Mouse (Mus musculus) heart, embryonic 14.5 days (tissue): Measurements from ENCODE around the gene Tnfrsf19. TPM values are rescaled to one million over a fixed set of nuclear protein-coding genes. Genes with fewer than 3 reads are reported as not detected.

Experiments
- ATAC-seq: fragments of 200-750 bp; cut with Nextera tagmentation; 2 replicates; pipeline ENCODE4 v1.8.0; 2017; ENCODE audit warnings: low read depth, moderate TSS enrichment; ENCODE audit not compliant: insufficient number of reproducible peaks, insufficient read depth, low FRiP score
- H3K27ac ChIP-seq, 2 experiments: fragments of 200-500 bp in 1 of 2; fragments of 300-500 bp in 1 of 2; sonication (generic) in 1 of 2; replicated peaks in 1 of 2; 2 replicates each; pipeline ENCODE4 v1.5.1; 2012 to 2014; ENCODE audit warnings: low read depth in 2 of 2, low read length in 2 of 2, control low read depth in 1 of 2, mild to moderate bottlenecking in 1 of 2, mixed read lengths in 1 of 2; ENCODE audit not compliant: control insufficient read depth in 1 of 2, insufficient read depth in 1 of 2
- H3K27me3 ChIP-seq: fragments of 300-500 bp; sonication (generic); 2 replicates; pipeline ENCODE4 v1.6.1; 2014; ENCODE audit warnings: mild to moderate bottlenecking, low read length, control low read depth; ENCODE audit not compliant: control insufficient read depth, insufficient read depth
- H3K36me3 ChIP-seq: fragments of 300-500 bp; sonication (generic); 2 replicates; pipeline ENCODE4 v1.6.1; 2014; ENCODE audit warnings: mild to moderate bottlenecking, control low read depth, low read length, mixed read lengths; ENCODE audit not compliant: control insufficient read depth, insufficient read depth
- H3K4me1 ChIP-seq, 2 experiments: fragments of 200-500 bp in 1 of 2; fragments of 300-500 bp in 1 of 2; sonication (generic) in 1 of 2; 2 replicates each; pipeline ENCODE4 v1.6.1; 2012 to 2014; ENCODE audit warnings: low read length in 2 of 2, control low read depth in 1 of 2, mixed read lengths in 1 of 2; ENCODE audit not compliant: control insufficient read depth in 2 of 2, insufficient read depth in 2 of 2
- H3K4me2 ChIP-seq: fragments of 300-500 bp; sonication (generic); 2 replicates; pipeline ENCODE4 v1.6.1; 2014; ENCODE audit warnings: mild to moderate bottlenecking, low read length
- H3K4me3 ChIP-seq, 2 experiments: fragments of 200-500 bp in 1 of 2; fragments of 300-500 bp in 1 of 2; sonication (generic) in 1 of 2; 2 replicates each; pipeline ENCODE4 v1.5.1; 2012 to 2014; ENCODE audit warnings: low read length in 2 of 2, mild to moderate bottlenecking in 2 of 2, control low read depth in 1 of 2, low read depth in 1 of 2, moderate library complexity in 1 of 2; ENCODE audit not compliant: control insufficient read depth in 1 of 2, insufficient read depth in 1 of 2
- H3K9ac ChIP-seq: fragments of 300-500 bp; sonication (generic); 2 replicates; pipeline ENCODE4 v1.6.1; 2014; ENCODE audit warnings: mild to moderate bottlenecking, low read length
- H3K9me3 ChIP-seq: fragments of 300-500 bp; sonication (generic); 2 replicates; pipeline ENCODE4 v1.6.1; 2016; ENCODE audit warnings: low read length, control low read depth; ENCODE audit not compliant: control insufficient read depth
- WGBS: fragments of 180-500 bp; shearing (Covaris S2); extraction: QIAGEN DNeasy Blood & Tissue Kit; methylation state at CpG from one replicate; pipeline ENCODE4 v1.1.7; 2014; 5-methylcytosine and 5-hydroxymethylcytosine counted together
- polyA plus RNA-seq: library from polyadenylated mRNA; unstranded; fragments of >200 nt; fragmentation: Nextera tagmentation; extraction: Ambion mirVana; gene quantifications from 2 replicates; pipeline ENCODE4 v1.2.1, GENCODE M21; 2014

The Tnfrsf19 gene
- 20.8 and 22.2 TPM in 2 replicates for polyA plus RNA-seq

GRCm38 (mm10) chr14:61046091-61046681 lies at the start of gene Tnfrsf19:
Tnfrsf19 (minus strand) TSS chr14:61046490.
- no peaks in the 10 kb centered on the region for H3K9me3 ChIP-seq
- peak within 1 kb of the TSS; percentile 77 for H3K4me2 ChIP-seq
- peak within 1 kb of the TSS; percentile 80 to 81 for H3K27ac ChIP-seq
- peak within 1 kb of the TSS; percentile 55 to 61 for H3K4me3 ChIP-seq
- peak within 1 kb of the TSS; percentile 74 for H3K9ac ChIP-seq
- H3K36me3 ChIP-seq = no peaks in the 10 kb centered on the region
- no peaks in the 10 kb centered on the region for H3K27me3 ChIP-seq
- under 1% methylated on average over 38 of the region's 38 CpGs for WGBS
- peak; percentile 90 for ATAC-seq
- H3K4me1 ChIP-seq = peaks cover 5 to 34% of the 10 kb centered on the region in 2 experiments; a peak in 3 of 4 replicates

GRCm38 (mm10) chr14:61092073-61092472 lies 45.8 kb upstream of the Tnfrsf19 start:
- no peaks in the 10 kb centered on the region for H3K36me3 ChIP-seq
- H3K9ac ChIP-seq = no peak overlapping the region
- WGBS = 83% methylated on average over 3 of the region's 3 CpGs
- no peak for ATAC-seq
- H3K4me2 ChIP-seq = no peak overlapping the region
- peaks cover 0 to 2% of the 10 kb centered on the region in 2 experiments; a peak in 1 of 4 replicates for H3K4me1 ChIP-seq
- no peaks in the 10 kb centered on the region for H3K27me3 ChIP-seq
- no peak overlapping the region for H3K4me3 ChIP-seq
- no peaks in the 10 kb centered on the region for H3K9me3 ChIP-seq
- no peak overlapping the region for H3K27ac ChIP-seq

- Histone ChIP-seq H3K4me2 (no peak overlapping the region), H3K9ac (no peak overlapping the region), H3K4me1 (peaks cover 0 to 2% of the 10 kb centered on the region in 2 experiments; a peak in 1 of 4 replicates), H3K36me3 (no peaks in the 10 kb centered on the region), H3K27me3 (no peaks in the 10 kb centered on the region), H3K9me3 (no peaks in the 10 kb centered on the region), H3K27ac (no peak overlapping the region), H3K4me3 (no peak overlapping the region)
- ATAC-seq = no peak
- WGBS = 76% methylated on average over 5 of the region's 5 CpGs
Observed at GRCm38 (mm10) chr14:61090955-61091354, 44.7 kb upstream of the Tnfrsf19 start.

- Histone ChIP-seq H3K4me2 (no peak overlapping the region), H3K9me3 (no peaks in the 10 kb centered on the region), H3K27ac (no peak overlapping the region), H3K9ac (no peak overlapping the region), H3K4me3 (no peak overlapping the region), H3K4me1 (peaks cover 0 to 2% of the 10 kb centered on the region in 2 experiments; a peak in 1 of 4 replicates), H3K36me3 (no peaks in the 10 kb centered on the region), H3K27me3 (no peaks in the 10 kb centered on the region)
- no peak for ATAC-seq
- 58% methylated on average over 8 of the region's 8 CpGs for WGBS
Observed at GRCm38 (mm10) chr14:61088187-61088586, 41.9 kb upstream of the Tnfrsf19 start.

GRCm38 (mm10) chr14:61085325-61085724 lies 39.0 kb upstream of the Tnfrsf19 start:
- Histone ChIP-seq H3K4me1 (peaks cover 6 to 8% of the 10 kb centered on the region in 2 experiments; a peak in 3 of 4 replicates), H3K27me3 (no peaks in the 10 kb centered on the region), H3K27ac (no peak overlapping the region), H3K9ac (no peak overlapping the region), H3K36me3 (no peaks in the 10 kb centered on the region), H3K9me3 (no peaks in the 10 kb centered on the region), H3K4me2 (no peak overlapping the region), H3K4me3 (no peak overlapping the region)
- WGBS = 48% methylated on average over 3 of the region's 3 CpGs
- ATAC-seq = no peak

- H3K36me3 ChIP-seq = no peaks in the 10 kb centered on the region
- no peak overlapping the region for H3K27ac ChIP-seq
- no peaks in the 10 kb centered on the region for H3K4me1 ChIP-seq
- H3K9ac ChIP-seq = no peak overlapping the region
- H3K4me3 ChIP-seq = no peak overlapping the region
- 70% methylated on average over 1 of the region's 1 CpGs for WGBS
- no peaks in the 10 kb centered on the region for H3K27me3 ChIP-seq
- ATAC-seq = no peak
- no peak overlapping the region for H3K4me2 ChIP-seq
- H3K9me3 ChIP-seq = no peaks in the 10 kb centered on the region
Observed at GRCm38 (mm10) chr14:61069555-61069954, 23.3 kb upstream of the Tnfrsf19 start.

- ATAC-seq = no peak
- H3K27me3 ChIP-seq = peaks cover 3% of the 10 kb centered on the region; the same call in 1 of the 2 replicates
- peaks cover 7 to 8% of the 10 kb centered on the region in 2 experiments; a peak in 2 of 4 replicates for H3K4me1 ChIP-seq
- no peak overlapping the region for H3K4me3 ChIP-seq
- no peak overlapping the region for H3K27ac ChIP-seq
- no peaks in the 10 kb centered on the region for H3K9me3 ChIP-seq
- H3K9ac ChIP-seq = no peak overlapping the region
- no peak overlapping the region for H3K4me2 ChIP-seq
- H3K36me3 ChIP-seq = no peaks in the 10 kb centered on the region
- WGBS = 72% methylated on average over 3 of the region's 3 CpGs
Observed at GRCm38 (mm10) chr14:61061729-61062128, 15.4 kb upstream of the Tnfrsf19 start.
